Mouse (Mus musculus) bone marrow, adult 2 months (tissue): ENCODE results near the gene Atp6v0a2. TPM values are rescaled to one million over a fixed set of nuclear protein-coding genes. Genes with fewer than 3 reads are reported as not detected.
"Not testable (repeated sequence)": the region's sequence is repeated elsewhere in the genome, so short reads cannot be mapped to it uniquely, and the experiment has no call there.

Experiments used
- H3K27ac ChIP-seq: fragments of 200-500 bp; 2 replicates; pipeline ENCODE4 v1.5.1; 2012; ENCODE audit warnings: low read depth, mild to moderate bottlenecking, control low read depth, inconsistent platforms, low read length; ENCODE audit not compliant: control insufficient read depth, poor library complexity, insufficient read depth
- H3K4me1 ChIP-seq: fragments of 200-500 bp; 2 replicates; pipeline ENCODE4 v1.6.1; 2011; ENCODE audit warnings: low read length; ENCODE audit not compliant: control insufficient read depth, insufficient read depth
- H3K4me3 ChIP-seq: fragments of 200-500 bp; replicated peaks from 2 replicates; pipeline ENCODE3; 2011; ENCODE audit warnings: mild to moderate bottlenecking, low read depth, low read length, control low read depth; ENCODE audit not compliant: control insufficient read depth
- CTCF ChIP-seq: fragments of 200-500 bp; IDR thresholded peaks from 2 replicates; pipeline ENCODE4 v1.5.1; 2011; ENCODE audit warnings: low read length, control low read depth; ENCODE audit not compliant: control insufficient read depth, insufficient read depth
- POLR2A ChIP-seq: fragments of 200-500 bp; IDR thresholded peaks from 2 replicates; pipeline ENCODE4 v1.6.1; 2011; ENCODE audit warnings: low read depth, mild to moderate bottlenecking, control low read depth, low read length, borderline replicate concordance; ENCODE audit not compliant: control insufficient read depth
- WGBS: fragments of 180-500 bp; shearing (Covaris S2); methylation state at CpG from one replicate; pipeline ENCODE4 v1.1.7; 2018; 5-methylcytosine and 5-hydroxymethylcytosine counted together
- polyA plus RNA-seq: library from polyadenylated mRNA; stranded (reverse); fragments of >200 nt; gene quantifications from 2 replicates; pipeline ENCODE4 v1.2.4, GENCODE M21; 2011; ENCODE audit warnings: low replicate concordance; ENCODE audit not compliant: missing spikeins, insufficient read depth, insufficient read length

Gene Atp6v0a2
- polyA plus RNA-seq, result 10.5 and 23.4 TPM in 2 replicates

GRCm38 (mm10) chr5:124628448-124629363, at the start of gene Atp6v0a2:
Gene Atp6v0a2 (plus strand): TSS chr5:124628576.
- H3K27ac ChIP-seq, result peak within 1 kb of the TSS; percentile 67
- H3K4me3 ChIP-seq, result peak within 1 kb of the TSS; percentile 94
- TF ChIP-seq CTCF (no peak), POLR2A (peak; percentile 59; the same call in 1 of the 2 replicates)
- H3K4me1 ChIP-seq, result peaks cover 3% of the 10 kb centered on the region; the same call in 1 of the 2 replicates
- under 1% methylated on average over 58 of the region's 58 CpGs for WGBS

GRCm38 (mm10) chr5:124578633-124579317, 49.6 kb upstream of the Atp6v0a2 start, which contains the start of the genes Eif2b1 and Gtf2h3:
Gene Eif2b1 (minus strand): TSS chr5:124579131.
Gene Gtf2h3 (plus strand): TSS chr5:124579140.
- peak within 1 kb of the TSS; percentile 43 for H3K27ac ChIP-seq
- no peaks in the 10 kb centered on the region; the same call in 1 of the 2 replicates for H3K4me1 ChIP-seq
- peak within 1 kb of the TSS; percentile 82 for H3K4me3 ChIP-seq
- TF ChIP-seq CTCF (no peak), POLR2A (peak; percentile 94; the same call in 1 of the 2 replicates)
- WGBS, result 1% methylated on average over 51 of the region's 51 CpGs

- 17% methylated on average over 5 of the region's 5 CpGs for WGBS
- H3K4me3 ChIP-seq, result no peak overlapping the region
- no peaks in the 10 kb centered on the region; the same call in 1 of the 2 replicates for H3K4me1 ChIP-seq
- no peak for TF ChIP-seq CTCF
- TF ChIP-seq POLR2A, result no peak
- H3K27ac ChIP-seq, result no peak overlapping the region
Observed at GRCm38 (mm10) chr5:124582515-124582914, 45.9 kb upstream of the Atp6v0a2 start.

DNA sequence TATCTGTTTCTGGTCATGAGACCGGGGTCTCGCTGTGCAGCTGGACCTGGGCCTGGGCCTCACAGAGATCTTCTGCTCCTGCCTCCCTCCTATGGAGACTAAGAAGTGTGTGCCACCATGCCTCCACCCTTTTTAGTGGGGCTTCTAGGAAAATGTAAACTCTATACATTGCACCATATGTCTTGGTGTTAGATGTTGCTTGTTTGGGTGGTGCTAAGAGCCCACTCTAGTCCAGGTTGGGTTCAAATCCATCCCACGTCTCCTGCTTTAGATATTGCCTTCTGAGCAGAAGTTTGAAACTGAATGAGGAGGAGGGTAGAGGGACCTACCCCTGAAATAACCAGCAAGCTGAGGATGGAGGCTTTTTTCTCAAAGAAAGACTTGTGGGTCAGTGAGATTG, 35.6 kb upstream of the Atp6v0a2 start:
- H3K27ac ChIP-seq, result no peak overlapping the region
- no peak overlapping the region for H3K4me3 ChIP-seq
- 91% methylated on average over 3 of the region's 3 CpGs for WGBS
- TF ChIP-seq CTCF (no peak), POLR2A (no peak)
- H3K4me1 ChIP-seq, result no peaks in the 10 kb centered on the region

- 20% methylated on average over 30 of the region's 30 CpGs for WGBS
- no peak overlapping the region for H3K4me3 ChIP-seq
- H3K27ac ChIP-seq, result no peak overlapping the region
- TF ChIP-seq POLR2A, result no peak
- TF ChIP-seq CTCF, result no peak
- H3K4me1 ChIP-seq, result no peaks in the 10 kb centered on the region
Observed at GRCm38 (mm10) chr5:124598224-124599174, 29.9 kb upstream of the Atp6v0a2 start.

DNA sequence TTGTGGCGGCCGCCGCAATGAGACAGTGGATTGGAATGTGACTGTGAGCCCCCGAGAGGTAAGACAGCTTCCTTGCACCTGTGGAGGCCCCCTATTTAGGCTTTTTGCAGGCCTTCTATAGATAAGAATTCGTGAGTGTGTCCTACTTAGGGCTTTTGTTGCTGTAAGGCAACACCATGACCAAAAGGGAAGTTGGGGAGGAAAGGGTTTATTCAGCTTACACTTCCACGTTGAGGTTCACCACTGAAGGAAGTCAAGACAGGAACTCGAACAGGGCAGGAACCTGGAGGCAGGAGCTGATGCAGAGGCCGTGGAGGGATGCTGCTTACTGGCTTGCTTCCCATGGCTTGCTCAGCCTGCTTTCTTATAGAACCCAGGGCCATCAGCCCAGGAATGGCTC, 28.6 kb upstream of the Atp6v0a2 start:
- WGBS, result 32% methylated on average over 8 of the region's 8 CpGs
- not testable (repeated sequence) for H3K4me1 ChIP-seq, H3K4me3 ChIP-seq, H3K27ac ChIP-seq

- TF ChIP-seq CTCF (peak; percentile 51; the same call in 1 of the 2 replicates), POLR2A (no peak)
- Histone ChIP-seq H3K4me1 (no peaks in the 10 kb centered on the region), H3K27ac (no peak overlapping the region), H3K4me3 (no peak overlapping the region)
- WGBS, result 63% methylated on average over 5 of the region's 5 CpGs
Observed at GRCm38 (mm10) chr5:124602349-124602748, 26.0 kb upstream of the Atp6v0a2 start.
